16 mouse cellular contexts compared by ENCODE assay signal in genomic region chr5:120214511-120214910, GRCm38 (mm10).
"Had no signal": no experiment of that assay in that cellular context is flagged by ENCODE, and none has a peak within 500 bp of the region (broad histone marks: within the 10 kb centered on the region; RNA-seq: fewer than 3 reads in every experiment).

No protein-coding gene starts in this region.

- DNase-seq: heart, postnatal 10 days; heart, postnatal 14 days; heart, postnatal 36 days; heart, postnatal 4 days; kidney, adult 11 months; kidney, adult 18-20 months; kidney, adult 2 months; kidney, adult 8-10 months; kidney, adult 9 months; kidney, postnatal 10 days; kidney, postnatal 14 days; kidney, postnatal 25 days; kidney, postnatal 36 days; kidney, postnatal 4 days; layer of hippocampus, adult 9-11 months; layer of hippocampus, postnatal 36 days had no signal
